Mouse (Mus musculus): ENCODE data around the gene Myh3. TPM values are rescaled to one million over a fixed set of nuclear protein-coding genes. Genes with fewer than 3 reads are reported as not detected.

Myh3 gene
- polyA plus RNA-seq, 2 experiments from 2014 or later = 0.12 to 0.23 TPM

DNA sequence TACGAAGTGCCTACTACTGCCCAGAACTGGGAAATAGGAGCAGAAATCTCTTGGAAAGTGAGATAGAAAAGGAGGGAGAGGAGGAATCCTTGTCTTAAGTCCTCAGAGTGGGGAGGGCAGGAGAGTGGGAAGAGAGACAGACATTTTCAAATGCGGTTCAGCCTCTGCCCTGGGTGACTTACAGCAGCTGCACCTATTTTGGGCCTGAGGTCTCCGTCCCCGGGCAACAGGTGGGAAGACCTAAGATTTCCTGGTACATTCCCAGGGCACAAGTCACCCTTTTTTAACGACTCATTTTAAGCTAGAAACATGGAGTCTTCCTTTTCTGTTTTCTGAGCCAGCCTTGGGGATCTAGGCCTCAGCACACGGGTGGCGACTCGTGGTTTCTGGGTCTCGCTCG, 28.9 kb downstream of the Myh3 start:
- no peak for ATAC-seq

DNA sequence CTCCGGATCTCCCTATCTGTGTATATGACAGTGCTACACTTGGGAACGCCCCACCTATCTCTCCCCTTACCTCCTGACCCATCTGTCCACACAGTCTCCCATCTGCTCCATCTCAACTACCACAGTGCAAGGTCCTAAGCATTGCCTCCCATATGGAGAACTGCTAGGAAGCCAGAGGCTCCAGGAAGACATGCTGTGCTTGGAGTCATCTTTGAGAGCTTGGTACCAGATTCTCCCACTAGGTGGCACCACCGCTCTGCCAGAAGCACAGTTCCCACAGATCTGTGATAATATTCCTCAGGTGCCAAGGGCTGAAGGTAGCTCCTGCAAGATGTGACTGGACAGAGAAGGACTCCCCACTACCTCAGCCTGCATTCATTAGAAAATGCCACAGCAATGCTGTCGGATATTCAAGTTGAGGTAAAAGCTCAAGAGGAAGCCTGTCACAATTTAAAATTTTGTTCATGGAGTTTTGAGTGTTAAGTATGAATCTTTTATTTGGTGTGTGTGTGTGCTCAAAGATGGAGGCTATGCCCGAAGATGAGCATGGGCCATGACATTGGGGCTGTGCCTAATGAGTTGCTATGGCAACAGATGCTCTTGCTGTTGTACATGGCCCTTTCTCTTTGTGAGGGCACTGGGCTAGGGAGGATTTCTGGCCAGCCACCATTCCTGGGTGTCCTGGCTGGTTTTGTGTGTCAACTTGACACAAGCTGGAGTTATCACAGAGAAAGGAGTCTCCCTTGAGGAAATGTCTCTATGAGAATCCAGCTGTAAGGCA, 32.3 kb downstream of the Myh3 start:
- no peak for ATAC-seq

DNA sequence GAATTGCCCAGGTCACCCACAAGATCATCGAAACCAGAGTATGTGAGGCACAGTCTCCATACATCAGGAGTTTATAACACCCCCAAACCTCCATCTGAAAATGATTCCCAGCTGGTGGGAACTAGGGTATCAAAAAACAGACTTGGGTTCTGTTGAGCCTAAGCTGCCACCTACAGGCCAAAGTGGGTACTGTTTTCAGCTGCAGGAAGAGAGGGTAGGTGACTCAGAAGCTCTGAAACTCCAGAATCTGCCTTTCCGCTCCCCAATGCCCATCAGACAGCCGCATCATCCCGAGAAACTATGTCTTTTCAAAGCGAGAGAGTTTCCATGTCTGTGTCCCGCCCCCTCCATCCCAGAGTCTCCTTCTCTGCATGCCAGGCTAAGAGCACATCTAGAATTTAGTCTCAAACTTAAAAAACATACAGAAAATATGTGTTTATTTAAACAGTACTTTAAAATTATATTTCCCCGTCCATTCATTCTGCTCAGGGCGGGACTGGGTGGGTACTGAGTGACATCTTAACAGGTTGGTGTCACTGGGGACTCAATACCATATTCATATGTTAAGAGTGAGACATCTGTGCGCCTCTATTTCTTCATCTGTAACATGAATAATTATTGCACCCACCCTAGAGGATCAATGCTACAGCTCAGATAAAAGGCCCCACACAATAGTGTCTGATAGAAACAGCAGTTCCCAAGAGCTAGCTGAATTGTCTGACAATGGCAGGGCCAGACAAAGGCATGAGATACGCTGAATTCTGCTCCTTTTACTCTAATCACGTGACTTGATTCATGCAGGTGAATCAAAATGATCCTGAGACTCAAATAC, 34.1 kb downstream of the Myh3 start:
- peak; percentile 54 for ATAC-seq

GRCm38 (mm10) chr11:67112851-67113202, 34.7 kb downstream of the Myh3 start:
- ATAC-seq = peak; percentile 34

- ATAC-seq = no peak
These were observed 35.3 kb downstream of the Myh3 start for GRCm38 (mm10) chr11:67113381-67113780.

DNA sequence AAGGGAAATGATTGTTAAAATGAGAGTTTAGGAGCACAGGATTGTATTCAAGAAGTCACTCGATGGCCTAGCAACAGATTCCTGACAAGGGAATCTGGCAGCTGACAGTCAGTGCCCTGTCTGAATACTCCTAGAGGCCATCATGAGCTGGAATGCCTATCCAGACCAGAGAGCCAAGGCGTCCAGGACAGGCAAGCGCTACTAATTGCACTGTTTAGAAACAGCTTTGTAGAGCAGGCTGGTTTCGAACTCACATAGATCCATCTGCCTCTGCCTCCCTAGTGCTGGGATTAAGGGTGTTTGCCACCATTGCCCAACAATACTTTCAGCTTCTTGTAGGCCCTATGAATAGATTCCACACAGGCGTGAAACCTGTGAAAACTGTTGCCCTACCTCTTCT, 36.2 kb downstream of the Myh3 start:
- ATAC-seq = no peak

DNA sequence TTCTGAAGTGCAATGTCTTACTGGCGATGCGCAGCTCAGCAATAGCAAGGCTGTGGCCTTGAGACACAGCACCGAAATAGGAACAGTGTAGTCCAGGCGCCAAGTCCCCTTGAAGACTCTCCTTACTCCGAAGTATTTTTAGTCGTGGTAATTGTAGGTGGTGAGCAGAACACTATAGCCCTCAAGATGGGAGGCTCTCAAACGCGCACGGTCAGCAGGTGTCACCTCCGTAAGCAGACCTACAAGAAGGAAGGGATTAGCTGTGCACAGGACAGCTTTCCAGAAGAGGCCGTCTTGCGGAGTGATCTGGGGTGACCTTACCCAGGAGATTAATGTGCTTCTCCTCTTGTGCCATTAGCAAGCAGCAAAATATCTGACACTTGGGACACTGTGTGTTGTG, 36.8 kb downstream of the Myh3 start:
- no peak for ATAC-seq

DNA sequence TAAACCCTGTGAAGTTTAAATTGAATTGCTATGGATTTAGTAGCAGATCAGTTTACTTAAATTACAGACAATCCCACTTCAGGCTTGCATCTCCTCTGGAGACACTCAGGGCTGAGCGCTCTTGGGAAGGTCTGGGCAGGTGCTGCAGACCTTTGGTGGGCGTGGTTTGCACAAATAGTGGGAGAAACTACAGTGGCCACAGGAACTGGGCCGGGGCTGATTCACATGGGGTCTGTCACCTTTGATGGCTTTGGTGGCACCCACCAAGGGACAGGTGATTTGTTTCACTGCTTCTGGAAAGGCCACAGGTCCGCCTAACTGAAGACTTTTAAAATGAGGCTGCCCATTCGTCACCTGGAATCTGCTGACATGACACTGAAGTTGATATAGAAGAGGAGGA, 38.6 kb downstream of the Myh3 start:
- no peak for ATAC-seq

- no peak for ATAC-seq
These were observed 41.5 kb downstream of the Myh3 start for GRCm38 (mm10) chr11:67119539-67120070.

- ATAC-seq = no peak
These were observed 42.7 kb downstream of the Myh3 start for GRCm38 (mm10) chr11:67120697-67121294.

GRCm38 (mm10) chr11:67124943-67125342, 46.8 kb downstream of the Myh3 start:
- ATAC-seq = no peak

DNA sequence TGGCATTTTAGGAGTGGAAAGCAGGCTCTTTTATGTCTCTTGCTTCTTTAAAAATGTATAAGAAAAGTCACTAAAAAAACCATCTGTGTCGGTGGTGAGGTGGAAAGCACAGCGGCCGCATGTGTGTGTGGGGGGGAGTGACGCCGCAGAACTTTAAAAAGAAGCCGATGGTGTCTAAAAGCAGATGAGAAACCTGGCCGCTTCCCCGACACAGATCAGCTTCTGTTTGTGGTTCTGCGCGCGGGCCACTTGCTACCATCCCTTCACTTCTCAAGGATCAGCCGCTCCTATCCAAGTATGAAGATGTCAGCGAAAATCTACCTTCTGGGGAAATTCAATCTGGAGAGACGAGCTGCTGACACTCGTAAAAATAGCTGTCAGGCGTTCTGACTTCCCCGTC, 47.3 kb downstream of the Myh3 start:
- ATAC-seq = no peak

DNA sequence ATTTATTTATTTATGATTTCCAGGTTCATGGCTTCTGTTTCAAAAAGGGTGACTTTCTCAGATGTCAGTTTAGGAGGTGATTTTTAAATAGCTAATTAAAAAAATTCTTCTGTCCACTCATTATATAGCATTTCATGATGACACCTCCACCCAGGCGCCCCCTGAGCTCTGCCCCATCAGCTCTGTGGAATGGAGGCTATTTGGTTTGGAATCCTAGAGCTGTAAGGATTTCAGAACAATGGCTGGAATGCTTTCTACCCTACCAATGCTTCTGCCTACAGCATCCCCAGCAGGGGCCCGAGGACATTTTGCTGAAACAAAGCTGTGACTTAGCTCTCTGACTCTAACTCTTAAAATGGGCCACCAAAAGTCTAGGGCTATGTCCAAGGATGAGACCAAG, 55.4 kb downstream of the Myh3 start:
- ATAC-seq = no peak

DNA sequence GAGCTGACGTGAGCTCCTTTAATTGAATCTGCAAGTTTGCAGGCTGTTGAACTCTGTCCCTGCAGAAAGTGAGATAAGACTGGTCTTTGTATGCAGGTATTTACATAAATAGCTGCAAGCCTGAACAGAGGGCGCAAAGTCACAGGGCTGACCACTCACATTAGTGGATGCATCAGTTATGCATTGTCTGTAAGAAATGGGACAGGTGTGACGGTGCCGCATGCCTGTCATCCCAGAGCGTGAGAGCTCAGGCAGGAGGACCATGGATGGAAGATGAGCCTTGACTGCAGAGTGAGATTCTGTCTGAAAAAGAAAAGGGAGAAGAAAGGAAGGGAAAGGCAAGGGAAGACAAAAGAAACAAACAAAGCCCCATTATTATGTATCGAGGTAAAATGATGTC, 56.6 kb downstream of the Myh3 start:
- no peak for ATAC-seq

DNA sequence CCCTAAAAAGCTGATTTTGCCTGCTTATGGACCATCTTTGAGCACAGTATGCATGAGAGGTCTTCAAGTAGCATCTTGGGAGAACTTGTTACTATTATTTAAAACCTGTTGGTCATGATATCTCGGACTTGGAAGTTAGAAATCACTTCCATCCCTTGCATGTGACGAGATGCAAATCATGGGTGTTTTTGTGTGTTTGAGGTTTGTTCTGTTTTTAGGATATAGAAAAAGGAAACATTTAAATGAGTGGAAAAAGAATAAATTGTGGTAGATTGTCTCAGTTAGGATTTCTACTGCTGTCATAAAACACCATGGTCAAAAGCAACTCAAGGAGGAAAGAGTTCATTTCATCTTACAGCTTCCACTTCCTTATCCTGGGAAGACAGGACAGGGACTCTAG, 57.4 kb downstream of the Myh3 start:
- no peak for ATAC-seq

- no peak for ATAC-seq
These were observed 61.5 kb downstream of the Myh3 start for GRCm38 (mm10) chr11:67139556-67139955.

DNA sequence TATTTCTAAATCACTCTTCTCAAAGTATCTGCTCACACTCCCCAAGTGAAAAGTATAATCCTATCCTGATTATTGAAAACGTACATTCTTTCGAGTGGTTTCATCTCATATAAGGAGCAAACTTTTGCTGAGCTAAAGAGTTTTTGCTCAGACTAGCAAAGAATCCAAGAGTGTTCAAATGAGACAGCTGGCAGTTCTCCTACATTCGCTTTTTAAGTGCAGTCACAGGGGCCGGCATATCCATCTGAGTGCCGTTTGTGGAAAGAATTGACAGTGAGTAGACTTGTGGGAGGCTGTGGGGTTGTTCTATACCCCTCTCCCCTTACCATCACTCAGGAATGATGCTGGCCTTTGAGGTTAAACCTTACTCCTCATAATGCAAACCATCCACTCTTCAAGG, 62.1 kb downstream of the Myh3 start:
- ATAC-seq = no peak

DNA sequence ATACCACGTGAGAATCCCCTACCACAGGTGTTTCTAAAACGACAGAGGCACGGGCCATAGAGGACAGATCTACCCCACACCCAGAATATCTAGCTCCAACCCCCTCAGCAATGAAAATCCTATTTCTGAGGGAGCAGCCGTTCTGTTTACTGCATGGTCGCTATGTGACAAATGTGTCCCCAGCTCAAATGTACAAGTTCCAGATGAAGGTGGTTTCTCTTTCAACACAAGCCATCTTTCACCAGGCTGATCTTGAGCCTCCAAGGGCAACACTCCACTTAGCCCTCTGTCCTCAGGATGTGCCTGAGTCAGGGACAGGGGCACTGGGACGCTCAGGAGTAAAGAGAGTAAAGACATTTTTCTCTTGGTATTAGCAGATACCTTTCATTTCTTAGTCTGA, 62.9 kb downstream of the Myh3 start:
- ATAC-seq = no peak

DNA sequence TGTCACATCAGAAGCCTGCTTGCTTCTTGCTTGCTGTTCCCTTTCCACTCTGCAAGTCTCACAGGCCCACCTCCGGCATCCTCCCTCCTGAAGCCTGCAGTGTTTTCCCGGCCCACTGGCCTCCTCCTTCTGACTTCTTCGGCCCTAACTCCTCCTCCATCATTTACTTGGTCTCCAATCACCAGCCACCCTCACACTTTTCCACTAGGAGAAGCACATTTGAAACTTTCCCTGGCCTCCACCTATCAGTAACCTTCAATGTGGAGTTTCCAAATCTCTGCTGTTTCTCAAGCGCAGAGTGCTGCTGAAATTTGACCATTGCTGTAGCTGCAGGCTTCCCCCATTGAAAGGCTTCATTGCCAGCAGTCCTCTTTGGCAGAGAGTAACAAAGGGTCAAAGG, 63.9 kb downstream of the Myh3 start:
- ATAC-seq = no peak

DNA sequence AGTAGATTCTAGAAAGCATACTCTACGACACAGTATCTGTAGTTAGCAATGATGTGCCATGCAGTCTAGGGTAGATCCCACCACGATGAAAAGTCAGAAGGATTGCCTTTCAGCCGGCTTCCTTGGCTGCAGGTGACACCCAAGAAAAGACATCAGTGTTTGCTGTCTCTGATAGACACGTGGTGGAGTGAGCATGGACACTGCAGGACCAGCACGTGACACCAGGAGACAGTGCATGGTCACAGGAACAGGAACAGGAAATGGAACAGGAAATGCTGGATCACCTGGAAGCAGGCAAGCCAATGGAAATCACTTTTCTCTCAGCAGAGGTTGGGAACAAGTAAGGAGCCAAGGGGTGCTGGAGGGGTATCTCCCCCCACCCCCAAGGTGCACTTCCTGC, 65.0 kb downstream of the Myh3 start:
- no peak for ATAC-seq

GRCm38 (mm10) chr11:67143863-67144498, 65.9 kb downstream of the Myh3 start:
- no peak for ATAC-seq

DNA sequence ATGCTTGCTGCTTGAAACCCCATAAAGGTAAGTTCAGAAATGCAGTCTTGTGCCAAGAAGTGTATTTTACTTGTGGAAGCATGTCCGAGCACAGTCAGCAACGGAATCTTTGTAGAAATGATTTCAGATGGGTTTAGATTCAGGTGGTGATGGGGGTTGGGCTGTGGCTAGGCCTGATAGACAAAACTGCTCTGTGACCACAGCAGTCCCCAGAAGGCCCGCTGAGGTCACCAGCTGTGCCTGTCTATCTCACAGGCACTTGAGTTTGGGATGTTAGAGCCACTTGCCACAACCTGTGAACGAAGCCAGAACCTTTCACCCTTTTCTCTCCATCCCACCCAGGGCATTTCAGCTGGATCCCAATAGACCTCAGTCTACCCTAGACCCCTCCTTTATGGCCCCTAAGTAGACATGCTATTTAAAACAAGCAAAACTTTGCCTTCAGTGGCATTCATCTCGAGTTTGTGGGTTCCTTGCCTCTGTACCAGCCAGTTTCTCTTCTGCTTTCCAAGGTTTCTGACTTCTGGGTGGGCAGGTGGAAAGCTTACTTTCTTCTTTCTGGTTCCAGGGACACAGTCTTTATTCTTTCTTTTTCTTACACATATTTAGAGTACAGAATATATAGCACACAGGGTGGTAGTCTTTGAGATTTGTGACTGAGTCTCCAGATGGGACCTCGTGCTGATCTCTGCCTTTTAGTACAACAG, 66.6 kb downstream of the Myh3 start:
- ATAC-seq = no peak
